In genomic region chr17:47197957-47198356, GRCm38 (mm10) we compare ENCODE assay signal across 10 mouse cellular contexts.
DNase-seq lines count a peak whose midpoint lies in the region; ATAC-seq and TF ChIP-seq lines count a peak whose summit lies in the region.
"Had no signal": no experiment of that assay in that cellular context is flagged by ENCODE, and none has a peak within 500 bp of the region (broad histone marks: within the 10 kb centered on the region; RNA-seq: fewer than 3 reads in every experiment).

No protein-coding gene starts in this region.

- H3K4me2 ChIP-seq in hindbrain, embryonic 13.5 days, result no peak overlapping the region

- no peak for TF ChIP-seq CTCF in thymus, adult 2 months (IDR thresholded peaks at IDR 0.05; ENCODE audit: borderline replicate concordance, control insufficient read depth, extremely low read depth, insufficient read depth, low read length, poor library complexity)

- no peak overlapping the region for H3K9ac ChIP-seq in hindbrain, embryonic 13.5 days

- DNase-seq in cerebellum, postnatal 25 days, result peak; percentile 30 to 41
- DNase-seq in cerebellum, adult 11-12 months, result no peak
- DNase-seq in hindbrain, embryonic 10.5 days (ENCODE audit: low spot score), result no peak
- no peak for DNase-seq in embryonic facial prominence, embryonic 10.5 days (ENCODE audit: low spot score)
- DNase-seq in limb, embryonic 10.5 days (ENCODE audit: low spot score), result no peak
- no peak for DNase-seq in lung, postnatal 36 days
- no peak for DNase-seq in thymus, adult 2 months
- DNase-seq: thymus, postnatal 14 days had no signal

- ATAC-seq in hindbrain, embryonic 13.5 days (ENCODE audit: low FRiP score), result no peak

- no peak overlapping the region for H3K4me3 ChIP-seq in hindbrain, embryonic 10.5 days
- no peak overlapping the region for H3K4me3 ChIP-seq in hindbrain, embryonic 13.5 days
- no peak overlapping the region for H3K4me3 ChIP-seq in embryonic facial prominence, embryonic 10.5 days
- no peak overlapping the region for H3K4me3 ChIP-seq in limb, embryonic 10.5 days
- H3K4me3 ChIP-seq in thymus, adult 2 months (ENCODE audit: control insufficient read depth, insufficient read depth, low read length), result no peak overlapping the region
- H3K4me3 ChIP-seq: erythroblast, embryonic 14.5 days had no signal

- no peak for TF ChIP-seq POLR2A in thymus, adult 2 months (IDR thresholded peaks at IDR 0.05; ENCODE audit: control insufficient read depth, extremely low read depth, insufficient read depth, low read length, poor library complexity)

- WGBS in hindbrain, embryonic 10.5 days, result 62% methylated on average over 7 of the region's 7 CpGs
- 65% methylated on average over 7 of the region's 7 CpGs for WGBS in hindbrain, embryonic 13.5 days
- 50% methylated on average over 7 of the region's 7 CpGs for WGBS in embryonic facial prominence, embryonic 10.5 days
- 59% methylated on average over 7 of the region's 7 CpGs for WGBS in limb, embryonic 10.5 days
- 85% methylated on average over 7 of the region's 7 CpGs for WGBS in thymus, adult 2 months

- H3K4me1 ChIP-seq in hindbrain, embryonic 10.5 days (replicated peaks), result peaks cover 36% of the 10 kb centered on the region
- peaks cover 29% of the 10 kb centered on the region for H3K4me1 ChIP-seq in hindbrain, embryonic 13.5 days (replicated peaks)
- peaks cover 42% of the 10 kb centered on the region for H3K4me1 ChIP-seq in embryonic facial prominence, embryonic 10.5 days
- H3K4me1 ChIP-seq in limb, embryonic 10.5 days, result peaks cover 33% of the 10 kb centered on the region
- peaks cover 13% of the 10 kb centered on the region for H3K4me1 ChIP-seq in thymus, adult 2 months (replicated peaks; ENCODE audit: control insufficient read depth, insufficient read depth, low read length)

- 0 out of 2 replicates have a peak, but pooled peaks cover 9% of the 10 kb centered on the region for H3K9me3 ChIP-seq in hindbrain, embryonic 10.5 days
- H3K9me3 ChIP-seq in hindbrain, embryonic 13.5 days, result 0 out of 2 replicates have a peak, but pooled peaks cover 4% of the 10 kb centered on the region
- H3K9me3 ChIP-seq in embryonic facial prominence, embryonic 10.5 days, result peaks cover 6% of the 10 kb centered on the region; the same call in 1 of the 2 replicates
- no peaks in the 10 kb centered on the region for H3K9me3 ChIP-seq in limb, embryonic 10.5 days (replicated peaks)

- peak overlapping the region; percentile 40; the same call in 1 of the 2 replicates for H3K27ac ChIP-seq in hindbrain, embryonic 10.5 days
- no peak overlapping the region for H3K27ac ChIP-seq in hindbrain, embryonic 13.5 days
- H3K27ac ChIP-seq in embryonic facial prominence, embryonic 10.5 days (replicated peaks), result peak overlapping the region; percentile 41
- peak overlapping the region; percentile 47 for H3K27ac ChIP-seq in limb, embryonic 10.5 days
- H3K27ac ChIP-seq in thymus, adult 2 months (ENCODE audit: control insufficient read depth, insufficient read depth, low read length), result no peak overlapping the region

- peaks cover 17% of the 10 kb centered on the region for H3K36me3 ChIP-seq in hindbrain, embryonic 10.5 days
- H3K36me3 ChIP-seq in hindbrain, embryonic 13.5 days, result peaks cover 15% of the 10 kb centered on the region
- H3K36me3 ChIP-seq in embryonic facial prominence, embryonic 10.5 days (replicated peaks), result peaks cover 22% of the 10 kb centered on the region
- peaks cover 16% of the 10 kb centered on the region for H3K36me3 ChIP-seq in limb, embryonic 10.5 days
- no peaks in the 10 kb centered on the region for H3K36me3 ChIP-seq in thymus, adult 2 months (ENCODE audit: control insufficient read depth, insufficient read depth, low read length)

- H3K27me3 ChIP-seq in hindbrain, embryonic 10.5 days (ENCODE audit: insufficient read depth, poor library complexity, severe bottlenecking), result no peaks in the 10 kb centered on the region
- no peaks in the 10 kb centered on the region for H3K27me3 ChIP-seq in hindbrain, embryonic 13.5 days
- H3K27me3 ChIP-seq in embryonic facial prominence, embryonic 10.5 days (replicated peaks; ENCODE audit: low read depth, poor library complexity, severe bottlenecking), result no peaks in the 10 kb centered on the region
- no peaks in the 10 kb centered on the region for H3K27me3 ChIP-seq in limb, embryonic 10.5 days (ENCODE audit: low read depth, poor library complexity, severe bottlenecking)
- H3K27me3 ChIP-seq in thymus, adult 2 months (ENCODE audit: control insufficient read depth, insufficient read depth, low read length), result no peaks in the 10 kb centered on the region

Comparison
In these comparisons a context has a peak if more than half of its experiments do, and no peak if none do; other contexts are left out.
1. DNase-seq: peak in cerebellum, postnatal 25 days (2 of 2); none in cerebellum, adult 11-12 months (single experiment), hindbrain, embryonic 10.5 days (single experiment), embryonic facial prominence, embryonic 10.5 days (single experiment), limb, embryonic 10.5 days (single experiment), lung, postnatal 36 days (single experiment) and thymus, adult 2 months (single experiment).
2. H3K27ac ChIP-seq: peak in hindbrain, embryonic 10.5 days (single experiment), embryonic facial prominence, embryonic 10.5 days (single experiment) and limb, embryonic 10.5 days (single experiment); none in hindbrain, embryonic 13.5 days (single experiment) and thymus, adult 2 months (single experiment).